Mouse (Mus musculus) limb, embryonic 11.5 days (tissue): ENCODE data around the gene Prmt3. TPM values are rescaled to one million over a fixed set of nuclear protein-coding genes. Genes with fewer than 3 reads are reported as not detected.

Source experiments
- ATAC-seq: fragments of 200-750 bp; cut with Nextera tagmentation; 2 replicates; pipeline ENCODE4 v1.8.0; 2017; ENCODE audit warnings: low read depth; ENCODE audit not compliant: insufficient number of reproducible peaks, low FRiP score, low TSS enrichment
- DNase-seq: peaks from one replicate; pipeline ENCODE4 v3.0.0-alpha.2; 2015; ENCODE audit warnings: low spot score
- H3K27ac ChIP-seq: fragments of 300-500 bp; sonication (generic); replicated peaks from 2 replicates; pipeline ENCODE4 v1.5.1; 2014; ENCODE audit warnings: low read depth, mild to moderate bottlenecking, low read length
- H3K27me3 ChIP-seq: fragments of 300-500 bp; sonication (generic); 2 replicates; pipeline ENCODE4 v1.6.1; 2014; ENCODE audit warnings: mild to moderate bottlenecking, low read length, mixed read lengths; ENCODE audit not compliant: control insufficient read depth, insufficient read depth
- H3K36me3 ChIP-seq: fragments of 300-500 bp; sonication (generic); 2 replicates; pipeline ENCODE4 v1.6.1; 2014; ENCODE audit warnings: mild to moderate bottlenecking, low read length, moderate library complexity, mixed read lengths; ENCODE audit not compliant: control insufficient read depth, insufficient read depth
- H3K4me1 ChIP-seq: fragments of 300-500 bp; sonication (generic); 2 replicates; pipeline ENCODE4 v1.6.1; 2014; ENCODE audit warnings: low read length, mixed read lengths; ENCODE audit not compliant: control insufficient read depth, insufficient read depth
- H3K4me2 ChIP-seq: fragments of 300-500 bp; sonication (generic); 2 replicates; pipeline ENCODE4 v1.6.1; 2014; ENCODE audit warnings: low read depth, mild to moderate bottlenecking, moderate library complexity; ENCODE audit not compliant: severe bottlenecking
- H3K4me3 ChIP-seq: fragments of 300-500 bp; sonication (generic); 2 replicates; pipeline ENCODE4 v1.5.1; 2014; ENCODE audit warnings: low read depth, low read length
- H3K9ac ChIP-seq: fragments of 300-500 bp; sonication (generic); 2 replicates; pipeline ENCODE4 v1.6.1; 2014; ENCODE audit warnings: mild to moderate bottlenecking, low read length
- H3K9me3 ChIP-seq: fragments of 300-500 bp; sonication (generic); 2 replicates; pipeline ENCODE4 v1.6.1; 2016; ENCODE audit warnings: low read length; ENCODE audit not compliant: control insufficient read depth
- WGBS: fragments of 180-500 bp; shearing (Covaris S2); extraction: QIAGEN DNeasy Blood & Tissue Kit; methylation state at CpG from one replicate; pipeline ENCODE4 v1.1.7; 2014; 5-methylcytosine and 5-hydroxymethylcytosine counted together
- polyA plus RNA-seq: library from polyadenylated mRNA; unstranded; fragments of >200 nt; fragmentation: Nextera tagmentation; extraction: Ambion mirVana; gene quantifications from 2 replicates; pipeline ENCODE4 v1.2.1, GENCODE M21; 2014

The Prmt3 gene
- polyA plus RNA-seq: 51.8 and 54.4 TPM in 2 replicates

GRCm38 (mm10) chr7:49778114-49778901 is at the start of gene Prmt3:
TSS of gene Prmt3 (plus strand) at chr7:49778346.
- ATAC-seq (peak; percentile 94), DNase-seq (peak; percentile 99)
- H3K27me3 ChIP-seq: no peaks in the 10 kb centered on the region
- no peaks in the 10 kb centered on the region; the same call in 1 of the 2 replicates for H3K36me3 ChIP-seq
- no peaks in the 10 kb centered on the region for H3K4me1 ChIP-seq
- H3K4me3 ChIP-seq: peak within 1 kb of the TSS; percentile 69
- peak within 1 kb of the TSS; percentile 77 for H3K9ac ChIP-seq
- H3K27ac ChIP-seq: 0 out of 2 replicates have a peak within 1 kb of the TSS, but pooled peaks have one; percentile 65
- H3K4me2 ChIP-seq: peak within 1 kb of the TSS; percentile 74
- H3K9me3 ChIP-seq: no peaks in the 10 kb centered on the region
- WGBS: under 1% methylated on average over 92 of the region's 92 CpGs

GRCm38 (mm10) chr7:49734342-49734741 is 43.8 kb upstream of the Prmt3 start:
- Histone ChIP-seq H3K27ac (no peak overlapping the region), H3K9me3 (no peaks in the 10 kb centered on the region), H3K9ac (no peak overlapping the region), H3K27me3 (no peaks in the 10 kb centered on the region), H3K4me2 (no peak overlapping the region), H3K4me1 (no peaks in the 10 kb centered on the region), H3K36me3 (no peaks in the 10 kb centered on the region), H3K4me3 (no peak overlapping the region)
- WGBS: 73% methylated on average over 4 of the region's 4 CpGs
- ATAC-seq: no peak
- DNase-seq: no peak

GRCm38 (mm10) chr7:49739448-49739847 is 38.7 kb upstream of the Prmt3 start:
- Histone ChIP-seq H3K4me3 (no peak overlapping the region), H3K9me3 (no peaks in the 10 kb centered on the region), H3K9ac (no peak overlapping the region), H3K4me1 (peaks cover 6% of the 10 kb centered on the region; the same call in 1 of the 2 replicates), H3K27ac (no peak overlapping the region), H3K27me3 (no peaks in the 10 kb centered on the region), H3K36me3 (no peaks in the 10 kb centered on the region), H3K4me2 (no peak overlapping the region)
- no peak for ATAC-seq
- 81% methylated on average over 8 of the region's 8 CpGs for WGBS
- DNase-seq: no peak

- H3K9ac ChIP-seq: no peak overlapping the region
- peaks cover 6% of the 10 kb centered on the region; the same call in 1 of the 2 replicates for H3K4me1 ChIP-seq
- no peaks in the 10 kb centered on the region for H3K36me3 ChIP-seq
- 32% methylated on average over 5 of the region's 5 CpGs for WGBS
- ATAC-seq (no peak), DNase-seq (no peak)
- no peak overlapping the region for H3K4me2 ChIP-seq
- no peak overlapping the region for H3K27ac ChIP-seq
- no peaks in the 10 kb centered on the region for H3K27me3 ChIP-seq
- no peaks in the 10 kb centered on the region for H3K9me3 ChIP-seq
- no peak overlapping the region for H3K4me3 ChIP-seq
These were observed 36.7 kb upstream of the Prmt3 start for GRCm38 (mm10) chr7:49741474-49741873.

- no peak overlapping the region for H3K4me3 ChIP-seq
- H3K4me1 ChIP-seq: peaks cover 6% of the 10 kb centered on the region; the same call in 1 of the 2 replicates
- H3K9ac ChIP-seq: no peak overlapping the region
- ATAC-seq: no peak
- H3K4me2 ChIP-seq: no peak overlapping the region
- no peaks in the 10 kb centered on the region for H3K27me3 ChIP-seq
- no peak for DNase-seq
- H3K9me3 ChIP-seq: no peaks in the 10 kb centered on the region
- 11% methylated on average over 10 of the region's 10 CpGs for WGBS
- H3K36me3 ChIP-seq: no peaks in the 10 kb centered on the region
- H3K27ac ChIP-seq: no peak overlapping the region
These were observed 36.2 kb upstream of the Prmt3 start for GRCm38 (mm10) chr7:49741923-49742322.

GRCm38 (mm10) chr7:49751148-49751547 is 27.0 kb upstream of the Prmt3 start:
- no peaks in the 10 kb centered on the region for H3K9me3 ChIP-seq
- ATAC-seq (no peak), DNase-seq (peak; percentile 42)
- peaks cover 8% of the 10 kb centered on the region; the same call in 1 of the 2 replicates for H3K27me3 ChIP-seq
- H3K4me1 ChIP-seq: no peaks in the 10 kb centered on the region
- H3K36me3 ChIP-seq: no peaks in the 10 kb centered on the region
- H3K9ac ChIP-seq: no peak overlapping the region
- H3K4me2 ChIP-seq: no peak overlapping the region
- WGBS: 9% methylated on average over 4 of the region's 4 CpGs
- H3K4me3 ChIP-seq: no peak overlapping the region
- no peak overlapping the region for H3K27ac ChIP-seq

GRCm38 (mm10) chr7:49752730-49753506 is 25.2 kb upstream of the Prmt3 start:
- Histone ChIP-seq H3K4me1 (no peaks in the 10 kb centered on the region), H3K27ac (no peak overlapping the region), H3K4me3 (no peak overlapping the region), H3K9me3 (no peaks in the 10 kb centered on the region), H3K36me3 (no peaks in the 10 kb centered on the region), H3K9ac (no peak overlapping the region), H3K4me2 (no peak overlapping the region), H3K27me3 (peaks cover 14% of the 10 kb centered on the region; the same call in 1 of the 2 replicates)
- WGBS: 27% methylated on average over 25 of the region's 25 CpGs
- DNase-seq (peak; percentile 77), ATAC-seq (no peak)

- Histone ChIP-seq H3K27me3 (peaks cover 16% of the 10 kb centered on the region; the same call in 1 of the 2 replicates), H3K9ac (no peak overlapping the region), H3K4me2 (no peak overlapping the region), H3K27ac (no peak overlapping the region), H3K4me1 (0 out of 2 replicates have a peak, but pooled peaks cover 3% of the 10 kb centered on the region), H3K4me3 (no peak overlapping the region), H3K36me3 (no peaks in the 10 kb centered on the region), H3K9me3 (peaks cover under 1% of the 10 kb centered on the region; the same call in 1 of the 2 replicates)
- WGBS: 8% methylated on average over 9 of the region's 9 CpGs
- ATAC-seq (no peak), DNase-seq (peak; percentile 78)
These were observed 23.4 kb upstream of the Prmt3 start for GRCm38 (mm10) chr7:49754767-49755166.
